Mouse (Mus musculus) limb, embryonic 10.5 days (tissue): ENCODE data around the gene Tcte3. TPM values are rescaled to one million over a fixed set of nuclear protein-coding genes. Genes with fewer than 3 reads are reported as not detected.
"Not testable (repeated sequence)": the region's sequence is repeated elsewhere in the genome, so short reads cannot be mapped to it uniquely, and the experiment has no call there.

Experiments
- DNase-seq: peaks from one replicate; pipeline ENCODE4 v3.0.0-alpha.2; 2017; ENCODE audit warnings: low spot score
- H3K27ac ChIP-seq: fragments of 300-500 bp; sonication (generic); 2 replicates; pipeline ENCODE4 v1.5.1; 2016; ENCODE audit warnings: mild to moderate bottlenecking
- H3K27me3 ChIP-seq: fragments of 300-500 bp; sonication (generic); 2 replicates; pipeline ENCODE4 v1.6.1; 2016; ENCODE audit warnings: low read depth, mild to moderate bottlenecking; ENCODE audit not compliant: poor library complexity, severe bottlenecking
- H3K36me3 ChIP-seq: fragments of 300-500 bp; sonication (generic); 2 replicates; pipeline ENCODE4 v1.6.1; 2016; ENCODE audit warnings: mild to moderate bottlenecking, moderate library complexity
- H3K4me1 ChIP-seq: fragments of 300-500 bp; sonication (generic); 2 replicates; pipeline ENCODE4 v1.6.1; 2016
- H3K4me3 ChIP-seq: fragments of 300-500 bp; sonication (generic); 2 replicates; pipeline ENCODE4 v1.5.1; 2016; ENCODE audit warnings: mild to moderate bottlenecking, moderate library complexity
- H3K9me3 ChIP-seq: fragments of 300-500 bp; sonication (generic); replicated peaks from 2 replicates; pipeline ENCODE4 v1.6.1; 2016; ENCODE audit warnings: mild to moderate bottlenecking
- WGBS: fragments of 180-500 bp; shearing (Covaris S2); methylation state at CpG from one replicate; pipeline ENCODE4 v1.1.7; 2016; 5-methylcytosine and 5-hydroxymethylcytosine counted together
- polyA plus RNA-seq: library from polyadenylated mRNA; unstranded; fragments of >200 nt; fragmentation: Nextera tagmentation; extraction: Ambion mirVana; gene quantifications from 2 replicates; pipeline ENCODE4 v1.2.1, GENCODE M21; 2016

Tcte3 gene
- polyA plus RNA-seq, 1 experiment from 2014 or later = not detected

DNA sequence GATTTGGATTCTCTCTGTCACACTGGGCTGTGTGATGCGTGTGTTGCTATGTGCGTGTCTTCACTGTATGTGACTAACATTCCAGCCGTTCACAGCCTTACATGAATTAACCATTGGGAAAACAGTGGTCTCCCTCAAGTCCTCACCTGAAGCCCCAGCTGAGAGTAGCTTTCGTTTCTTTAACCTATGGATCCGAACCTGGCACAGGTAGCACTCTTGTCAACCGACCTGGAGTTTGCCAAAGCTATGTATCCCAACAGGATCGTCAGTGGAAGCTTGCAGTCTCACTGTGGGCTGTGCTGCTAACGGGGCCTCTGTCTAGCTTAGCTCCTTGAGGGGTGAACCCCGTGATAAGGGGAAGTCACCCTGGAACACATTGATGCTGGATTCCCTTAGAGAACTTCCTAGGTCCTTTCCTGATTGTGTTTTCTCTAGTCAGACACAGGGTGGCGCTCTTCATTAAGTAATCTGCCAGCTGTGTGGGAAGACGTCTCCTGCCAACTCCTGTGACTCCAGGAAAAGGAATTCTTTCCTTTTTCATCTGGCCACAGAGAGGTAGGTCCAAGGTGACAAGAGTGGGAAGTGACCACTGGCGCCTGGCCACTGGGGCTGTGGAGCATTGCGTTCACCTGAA lies 24.2 kb upstream of the Tcte3 start:
- Histone ChIP-seq H3K36me3 (peaks cover 26% of the 10 kb centered on the region), H3K27me3 (no peaks in the 10 kb centered on the region), H3K27ac (peak overlapping the region; percentile 68; the same call in 1 of the 2 replicates), H3K4me3 (peak overlapping the region; percentile 18; the same call in 1 of the 2 replicates), H3K9me3 (no peaks in the 10 kb centered on the region), H3K4me1 (peaks cover 8% of the 10 kb centered on the region)
- peak; percentile 80 for DNase-seq
- 40% methylated on average over 13 of the region's 13 CpGs for WGBS

DNA sequence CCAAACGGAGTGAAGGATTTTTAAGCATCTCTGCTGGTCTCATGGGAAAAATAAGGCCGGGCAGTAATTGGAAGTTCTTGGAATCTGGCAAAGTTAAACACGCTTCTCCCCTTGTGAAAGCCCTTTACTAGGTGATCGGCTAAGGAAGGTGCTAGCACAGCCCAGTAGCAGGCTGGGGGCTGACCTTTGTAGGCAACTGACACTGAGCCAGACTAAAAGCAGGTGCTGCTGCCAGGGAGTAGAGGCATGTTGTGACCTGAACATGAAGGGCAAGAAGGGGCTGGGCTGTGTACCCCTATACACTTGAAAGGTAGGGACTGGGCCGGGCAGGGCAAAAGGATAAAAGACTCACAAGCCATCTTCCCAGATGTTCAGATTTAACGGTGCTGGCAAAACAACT lies 19.1 kb upstream of the Tcte3 start:
- no peak for DNase-seq
- no peak overlapping the region for H3K4me3 ChIP-seq
- H3K4me1 ChIP-seq = no peaks in the 10 kb centered on the region
- peaks cover 63% of the 10 kb centered on the region for H3K36me3 ChIP-seq
- H3K9me3 ChIP-seq = no peaks in the 10 kb centered on the region
- no peak overlapping the region for H3K27ac ChIP-seq
- no peaks in the 10 kb centered on the region for H3K27me3 ChIP-seq
- WGBS = 90% methylated on average over 6 of the region's 6 CpGs

DNA sequence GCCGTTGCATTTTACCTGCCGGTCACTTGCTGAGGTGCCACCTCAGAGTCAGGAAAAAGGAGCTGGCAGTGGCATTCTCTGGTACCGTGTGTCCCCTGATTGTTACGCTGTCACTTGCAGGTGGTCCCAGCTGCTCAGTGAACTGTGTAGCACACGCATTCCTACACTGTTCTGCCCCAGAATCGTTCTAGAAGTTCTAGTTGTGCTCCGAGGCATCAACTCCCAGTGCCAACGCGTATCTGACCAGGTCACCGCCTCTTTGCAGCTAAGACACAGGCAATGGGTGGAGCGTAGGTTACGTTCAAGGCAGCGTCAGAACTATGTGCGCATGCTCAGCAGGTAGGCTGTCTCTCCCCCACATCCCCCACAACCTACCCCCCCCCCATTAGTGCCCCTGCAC lies 18.4 kb upstream of the Tcte3 start:
- H3K36me3 ChIP-seq = peaks cover 69% of the 10 kb centered on the region
- DNase-seq = no peak

DNA sequence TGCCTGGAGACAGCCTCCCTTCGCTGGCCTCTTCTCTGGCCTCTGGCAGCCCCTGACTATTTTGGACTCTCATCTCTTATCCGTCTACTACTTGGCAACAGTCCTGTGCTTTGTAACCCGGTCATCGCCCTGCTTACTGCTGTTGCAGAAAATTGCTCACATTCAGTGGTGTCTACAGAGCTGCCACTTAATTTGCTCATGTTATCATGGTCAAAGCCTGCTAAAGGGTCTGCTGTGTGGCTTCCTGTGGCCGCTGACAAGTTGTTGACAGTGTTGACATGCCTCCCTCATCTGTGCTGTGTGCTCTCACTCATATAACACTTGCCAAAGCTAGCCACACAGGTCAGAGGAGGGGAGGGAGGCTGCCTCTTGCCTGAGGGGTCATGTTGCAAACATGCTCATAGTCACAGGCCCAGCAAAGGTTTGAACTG lies 16.9 kb upstream of the Tcte3 start:
- Histone ChIP-seq H3K4me1 (no peaks in the 10 kb centered on the region), H3K27ac (no peak overlapping the region), H3K36me3 (peaks cover 66% of the 10 kb centered on the region), H3K9me3 (no peaks in the 10 kb centered on the region), H3K27me3 (no peaks in the 10 kb centered on the region), H3K4me3 (no peak overlapping the region)
- WGBS = 94% methylated on average over 5 of the region's 5 CpGs
- DNase-seq = no peak

More for the DNA sequence above, 18.4 kb upstream of the Tcte3 start:
- Histone ChIP-seq H3K9me3 (no peaks in the 10 kb centered on the region), H3K27ac (no peak overlapping the region), H3K4me1 (no peaks in the 10 kb centered on the region), H3K4me3 (no peak overlapping the region), H3K27me3 (no peaks in the 10 kb centered on the region)
- 96% methylated on average over 14 of the region's 14 CpGs for WGBS

DNA sequence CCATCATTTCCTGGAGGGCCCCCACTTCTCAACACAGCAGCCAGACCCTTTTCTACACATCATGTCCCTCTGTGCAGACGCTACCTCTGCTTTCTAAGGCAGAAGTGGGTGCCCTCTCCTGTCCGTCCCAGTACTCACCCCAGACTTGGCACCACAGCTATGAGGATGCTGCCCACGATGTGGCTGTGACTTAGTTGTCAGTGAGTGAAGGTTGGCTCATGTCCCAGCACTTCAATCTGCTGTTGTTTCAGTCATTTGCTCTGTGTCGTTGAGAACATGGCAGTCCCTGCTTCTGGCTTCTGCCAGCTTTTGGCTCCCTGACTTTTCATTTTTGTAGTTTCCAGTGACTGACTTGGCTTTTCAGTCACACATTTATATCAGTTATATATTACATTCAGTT lies 14.6 kb upstream of the Tcte3 start:
- H3K4me3 ChIP-seq = no peak overlapping the region
- H3K27ac ChIP-seq = no peak overlapping the region
- 90% methylated on average over 4 of the region's 4 CpGs for WGBS
- no peaks in the 10 kb centered on the region for H3K27me3 ChIP-seq
- H3K9me3 ChIP-seq = no peaks in the 10 kb centered on the region
- peak; percentile 18 for DNase-seq
- peaks cover 45% of the 10 kb centered on the region for H3K36me3 ChIP-seq
- no peaks in the 10 kb centered on the region for H3K4me1 ChIP-seq

DNA sequence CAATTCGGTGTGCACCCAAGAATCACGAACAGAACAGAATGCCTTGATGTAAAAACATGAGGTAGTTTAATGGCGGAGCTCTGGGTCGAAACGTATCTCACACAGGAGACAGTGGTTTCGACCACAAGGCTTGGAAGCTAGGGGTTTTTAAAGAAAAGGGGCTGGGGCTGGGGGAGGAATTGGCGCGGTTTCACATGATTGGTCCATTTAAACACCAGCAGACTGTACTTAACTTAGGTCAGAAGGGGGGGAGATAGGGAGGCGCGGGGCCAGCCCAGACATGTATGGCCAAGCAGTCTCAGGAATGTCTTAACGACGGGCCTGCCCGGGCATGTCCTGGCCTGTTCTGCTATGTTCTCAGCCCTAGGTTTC lies 12.5 kb upstream of the Tcte3 start:
- H3K9me3 ChIP-seq, DNase-seq: not testable (repeated sequence)
- WGBS = 93% methylated on average over 13 of the region's 13 CpGs

DNA sequence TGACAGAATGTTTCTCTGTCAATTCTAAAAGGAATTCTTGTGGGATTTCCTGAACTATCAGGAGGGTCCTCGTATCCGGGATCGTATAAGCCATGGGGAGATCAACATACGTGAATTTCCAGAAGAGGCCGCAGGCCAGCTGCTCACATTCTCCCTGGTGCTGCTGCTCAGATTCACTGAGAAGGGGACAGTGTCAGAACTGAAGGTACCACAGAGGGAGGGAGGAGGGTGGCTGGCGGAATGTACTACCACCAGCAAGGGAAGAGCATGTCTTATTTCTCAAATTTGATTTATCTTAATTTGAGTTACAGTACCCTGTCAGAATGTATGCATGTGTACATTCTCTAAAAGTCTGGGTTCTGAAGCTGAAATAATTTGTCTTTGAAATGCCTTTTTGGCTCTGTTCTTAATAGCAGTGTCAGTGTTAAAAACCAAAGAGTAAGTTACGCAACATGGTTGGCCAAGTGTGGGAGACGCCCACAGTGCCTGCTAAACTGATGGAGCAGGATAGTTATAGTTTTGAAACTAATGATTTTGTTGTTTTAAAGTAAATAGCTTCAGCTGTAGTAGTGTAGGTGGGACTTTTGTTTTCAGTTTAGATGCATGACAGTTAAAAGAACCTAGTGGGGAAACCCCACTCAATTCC lies 12.0 kb upstream of the Tcte3 start:
- not testable (repeated sequence) for DNase-seq, H3K27ac ChIP-seq, H3K9me3 ChIP-seq, H3K4me3 ChIP-seq, H3K4me1 ChIP-seq, H3K27me3 ChIP-seq
- H3K36me3 ChIP-seq = peaks cover 24% of the 10 kb centered on the region
- 93% methylated on average over 6 of the region's 8 CpGs for WGBS

More for the DNA sequence above, 12.5 kb upstream of the Tcte3 start:
- H3K36me3 ChIP-seq = peaks cover 29% of the 10 kb centered on the region
- not testable (repeated sequence) for H3K4me3 ChIP-seq, H3K4me1 ChIP-seq, H3K27ac ChIP-seq, H3K27me3 ChIP-seq

DNA sequence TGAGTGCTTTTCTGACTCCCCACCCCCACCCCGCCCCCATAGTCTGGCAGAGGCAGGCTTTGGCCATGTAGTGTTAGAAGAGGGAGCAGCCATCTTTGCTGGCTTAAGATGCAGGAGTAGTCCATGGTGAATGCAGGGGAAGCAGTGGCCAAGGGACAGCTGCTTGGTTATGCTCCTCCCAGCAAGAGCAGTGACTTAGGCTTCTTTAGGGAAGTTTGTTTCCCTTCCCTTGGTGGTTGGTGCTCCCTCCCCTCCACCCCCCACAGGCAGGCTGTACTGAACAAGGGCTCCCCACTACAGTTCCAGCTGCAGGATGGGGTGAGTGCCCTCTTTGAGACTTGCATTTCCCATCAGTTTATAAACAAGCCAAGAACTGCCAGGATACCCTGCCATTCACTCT lies 11.5 kb upstream of the Tcte3 start:
- not testable (repeated sequence) for H3K27ac ChIP-seq, H3K9me3 ChIP-seq, H3K4me3 ChIP-seq, H3K27me3 ChIP-seq, DNase-seq, H3K4me1 ChIP-seq
- WGBS = 75% methylated on average over 1 of the region's 1 CpGs
- H3K36me3 ChIP-seq = peaks cover 19% of the 10 kb centered on the region

DNA sequence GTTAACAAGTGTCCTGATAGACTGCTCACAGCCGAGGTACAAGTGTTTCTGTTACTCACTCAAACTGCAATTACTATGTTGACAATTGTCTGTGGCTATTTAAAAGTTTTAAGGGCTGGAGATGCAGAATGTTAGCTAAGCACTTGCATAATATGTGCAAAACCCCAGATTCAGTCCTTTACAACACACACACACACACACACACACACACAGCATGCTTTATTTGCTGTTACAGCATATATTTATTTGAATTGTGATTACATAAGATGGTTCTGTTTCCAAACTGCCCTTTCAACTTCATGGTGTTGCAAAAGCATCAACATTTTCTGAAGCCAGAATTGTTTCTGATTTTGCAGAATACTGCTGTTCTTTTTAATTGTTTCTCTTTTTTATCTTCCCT lies 9.1 kb upstream of the Tcte3 start:
- not testable (repeated sequence) for H3K27ac ChIP-seq, H3K4me1 ChIP-seq, H3K27me3 ChIP-seq, H3K36me3 ChIP-seq, DNase-seq, H3K9me3 ChIP-seq, H3K4me3 ChIP-seq
- no CpG with 5 or more reads among the region's 1 CpGs for WGBS

DNA sequence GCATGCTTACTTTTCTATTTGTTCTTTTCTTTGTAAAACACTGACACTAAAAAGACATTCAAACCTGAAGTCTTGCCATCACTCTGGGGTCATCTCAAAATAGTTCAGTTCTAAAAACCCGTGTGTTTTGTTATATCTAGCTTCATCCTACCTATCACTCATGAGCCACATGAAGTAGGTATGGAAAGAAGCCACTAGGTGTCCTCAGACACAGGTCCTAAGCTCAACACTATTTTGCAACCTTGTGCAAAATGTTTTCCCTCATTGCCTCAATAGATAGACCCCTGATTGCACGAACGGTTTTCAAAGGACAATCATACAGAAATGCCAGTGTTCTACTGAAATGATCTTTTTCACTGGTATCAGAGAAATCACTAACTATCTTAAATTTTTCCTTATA lies 833 bp downstream of the Tcte3 start:
- H3K36me3 ChIP-seq, H3K27me3 ChIP-seq, H3K4me1 ChIP-seq, DNase-seq, H3K4me3 ChIP-seq, H3K9me3 ChIP-seq, H3K27ac ChIP-seq: not testable (repeated sequence)
- no CpG with 5 or more reads among the region's 3 CpGs for WGBS

DNA sequence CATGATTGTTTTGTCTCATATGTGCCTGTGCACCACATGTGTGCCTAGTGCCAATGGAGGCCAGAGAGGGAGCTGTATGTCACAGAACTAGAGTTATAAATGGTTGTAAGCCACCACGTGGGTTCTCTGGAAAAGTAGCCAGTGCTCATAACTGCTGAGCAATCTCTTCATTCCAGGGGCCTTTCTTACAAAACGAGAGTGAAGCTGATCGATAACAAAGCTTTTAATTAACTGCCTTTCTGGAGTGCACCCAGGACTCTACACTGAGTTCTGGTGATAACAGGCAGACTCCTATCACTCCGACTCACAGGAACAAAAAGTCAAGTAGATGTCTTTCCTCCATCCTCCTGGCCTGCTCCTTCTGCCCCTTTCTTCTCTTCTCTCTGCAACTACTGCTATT lies 9.9 kb downstream of the Tcte3 start:
- not testable (repeated sequence) for H3K36me3 ChIP-seq, H3K9me3 ChIP-seq, H3K4me3 ChIP-seq, H3K27ac ChIP-seq, DNase-seq, H3K4me1 ChIP-seq, H3K27me3 ChIP-seq
- WGBS = no CpG with 5 or more reads among the region's 4 CpGs

DNA sequence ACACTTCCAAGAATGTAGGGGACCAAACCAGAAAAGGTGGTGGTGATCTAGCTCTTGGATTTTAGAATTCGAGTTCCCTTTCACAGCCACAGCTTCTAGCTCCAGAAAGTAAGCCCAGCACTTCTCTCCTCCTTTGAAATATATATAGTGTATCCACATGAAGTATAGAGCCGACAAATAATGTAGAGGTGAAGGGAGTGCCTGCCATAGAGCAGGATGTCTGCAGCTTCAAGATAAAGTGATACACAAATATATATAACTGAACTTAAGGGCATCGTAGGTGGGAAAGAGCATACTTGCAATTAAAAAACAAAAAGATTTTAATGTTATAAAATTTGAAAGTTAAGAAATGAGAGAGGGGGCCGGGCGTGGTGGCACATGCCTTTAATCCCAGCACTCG lies 15.8 kb downstream of the Tcte3 start:
- H3K4me3 ChIP-seq, H3K4me1 ChIP-seq, H3K36me3 ChIP-seq, H3K9me3 ChIP-seq, H3K27me3 ChIP-seq, DNase-seq, H3K27ac ChIP-seq: not testable (repeated sequence)
- WGBS = no CpG with 5 or more reads among the region's 6 CpGs

DNA sequence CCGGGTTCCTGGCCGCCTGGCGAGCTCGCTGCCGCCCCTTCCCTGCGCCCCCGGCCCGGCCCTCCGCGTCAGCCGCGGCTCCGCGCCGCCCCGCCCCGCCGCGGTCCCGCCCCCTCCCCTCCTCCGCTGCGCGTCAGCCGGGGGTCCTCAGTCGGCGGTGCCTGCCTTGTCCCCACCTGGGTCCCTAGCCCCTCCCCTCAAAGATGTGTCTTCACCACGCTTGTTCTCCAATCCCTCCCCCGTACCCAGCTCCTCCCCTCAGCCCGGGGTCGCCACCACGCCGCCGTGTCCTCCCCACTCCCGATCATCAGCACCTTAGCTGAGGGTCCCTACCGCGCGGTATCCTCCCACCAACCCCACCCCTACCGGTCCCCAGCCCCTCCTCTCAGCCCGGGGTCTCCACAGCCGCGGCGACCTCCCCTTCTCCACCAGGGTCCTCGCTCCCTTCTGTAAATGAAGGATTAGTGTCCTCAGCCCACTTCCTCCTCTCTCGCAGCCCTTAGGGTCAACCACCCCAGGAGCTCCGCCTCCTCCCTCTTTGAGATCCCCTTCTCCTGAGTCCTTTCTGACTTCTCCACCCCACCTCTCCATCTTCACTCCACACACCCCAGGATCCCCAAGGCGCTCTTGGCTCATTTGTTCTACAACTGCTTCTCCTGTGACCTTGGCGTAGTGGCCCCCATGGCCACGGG lies 16.6 kb downstream of the Tcte3 start:
- DNase-seq, H3K4me1 ChIP-seq, H3K36me3 ChIP-seq, H3K27me3 ChIP-seq, H3K27ac ChIP-seq, H3K9me3 ChIP-seq, H3K4me3 ChIP-seq: not testable (repeated sequence)
- no CpG with 5 or more reads among the region's 48 CpGs for WGBS
